Mouse (Mus musculus): Measurements from ENCODE around the gene Traf3ip1.

GRCm38 (mm10) chr1:91486165-91486564 is 8.3 kb upstream of the Traf3ip1 start:
- TF ChIP-seq CTCF (IDR thresholded peaks at IDR 0.05; ENCODE audit: borderline replicate concordance, extremely low read depth, insufficient read depth, insufficient read length) (no peak), POLR2A (IDR thresholded peaks at IDR 0.05; ENCODE audit: borderline replicate concordance, extremely low read depth, insufficient read depth, insufficient read length, poor library complexity, severe bottlenecking) (no peak)

Measured in brain, embryonic 14.5 days (tissue).